Mouse (Mus musculus): ENCODE results near the gene Zfp523.

Gene Zfp523

DNA sequence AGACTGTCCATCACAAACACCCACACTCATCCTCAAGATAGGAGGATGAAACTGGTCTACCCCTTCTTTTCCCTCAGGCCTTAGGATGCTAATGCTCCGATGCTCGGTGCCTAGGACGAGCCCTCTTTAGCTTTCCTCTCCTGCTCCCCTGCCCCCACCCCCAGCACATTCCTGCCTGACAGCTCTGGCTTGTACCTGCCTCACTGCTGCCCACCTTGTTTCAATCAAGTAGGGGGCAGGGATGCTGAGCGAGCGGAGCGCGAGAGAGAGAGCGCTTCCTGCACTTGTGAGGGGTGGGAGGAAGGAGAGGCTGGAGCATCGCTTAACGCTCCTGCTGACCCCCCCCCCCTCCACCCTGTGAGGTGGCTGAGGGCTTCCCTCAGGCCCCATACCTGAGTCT lies 16.6 kb upstream of the Zfp523 start:
- no peak for DNase-seq (ENCODE audit: low read depth, low spot score)

DNA sequence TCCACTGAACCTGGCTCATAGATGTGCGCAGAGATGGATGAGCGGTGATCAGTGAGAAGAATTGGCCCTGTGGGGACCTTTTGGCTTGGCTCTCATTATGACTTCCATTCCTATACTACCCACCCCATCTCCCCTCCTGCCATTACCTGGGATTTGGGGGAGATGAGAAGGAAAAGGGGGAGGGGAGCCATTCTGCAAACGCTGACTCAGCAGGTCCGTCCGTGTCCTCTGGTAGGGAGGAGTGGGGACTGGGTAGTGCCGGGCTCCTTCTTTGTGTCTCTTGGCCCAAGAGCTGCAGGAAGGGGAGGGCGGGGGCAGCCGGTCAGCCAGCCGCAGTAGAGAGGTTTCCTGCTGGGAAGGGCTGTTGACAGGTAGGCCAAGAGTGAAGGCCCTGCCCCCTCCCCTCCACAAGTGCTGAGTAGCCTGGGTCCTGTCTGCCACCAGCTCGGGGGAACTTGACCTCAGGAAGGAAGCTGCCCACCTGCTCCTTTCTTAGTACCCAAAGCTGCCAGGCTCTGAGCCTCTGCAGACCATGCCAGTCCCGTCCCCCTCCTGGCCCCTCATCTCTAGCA lies 15.5 kb upstream of the Zfp523 start:
- DNase-seq (ENCODE audit: low read depth, low spot score) = no peak

DNA sequence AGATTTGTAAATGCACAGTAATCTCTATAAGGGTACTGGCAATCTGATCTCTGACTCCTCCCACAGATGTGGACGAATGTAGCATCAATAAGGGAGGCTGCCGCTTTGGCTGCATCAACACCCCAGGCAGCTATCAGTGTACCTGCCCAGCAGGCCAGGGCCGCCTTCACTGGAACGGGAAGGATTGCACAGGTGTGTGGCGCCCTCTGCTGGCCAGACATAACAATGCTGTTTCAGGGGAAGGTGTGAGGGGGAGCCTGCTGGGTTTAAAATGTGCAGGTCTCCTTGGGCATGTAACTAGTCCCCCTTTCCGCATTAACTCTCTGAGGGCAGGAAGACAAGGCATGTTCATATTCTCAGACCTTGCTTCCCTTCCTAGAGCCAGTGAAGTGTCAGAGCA lies 13.3 kb upstream of the Zfp523 start:
- no peak for DNase-seq (ENCODE audit: low read depth, low spot score)

DNA sequence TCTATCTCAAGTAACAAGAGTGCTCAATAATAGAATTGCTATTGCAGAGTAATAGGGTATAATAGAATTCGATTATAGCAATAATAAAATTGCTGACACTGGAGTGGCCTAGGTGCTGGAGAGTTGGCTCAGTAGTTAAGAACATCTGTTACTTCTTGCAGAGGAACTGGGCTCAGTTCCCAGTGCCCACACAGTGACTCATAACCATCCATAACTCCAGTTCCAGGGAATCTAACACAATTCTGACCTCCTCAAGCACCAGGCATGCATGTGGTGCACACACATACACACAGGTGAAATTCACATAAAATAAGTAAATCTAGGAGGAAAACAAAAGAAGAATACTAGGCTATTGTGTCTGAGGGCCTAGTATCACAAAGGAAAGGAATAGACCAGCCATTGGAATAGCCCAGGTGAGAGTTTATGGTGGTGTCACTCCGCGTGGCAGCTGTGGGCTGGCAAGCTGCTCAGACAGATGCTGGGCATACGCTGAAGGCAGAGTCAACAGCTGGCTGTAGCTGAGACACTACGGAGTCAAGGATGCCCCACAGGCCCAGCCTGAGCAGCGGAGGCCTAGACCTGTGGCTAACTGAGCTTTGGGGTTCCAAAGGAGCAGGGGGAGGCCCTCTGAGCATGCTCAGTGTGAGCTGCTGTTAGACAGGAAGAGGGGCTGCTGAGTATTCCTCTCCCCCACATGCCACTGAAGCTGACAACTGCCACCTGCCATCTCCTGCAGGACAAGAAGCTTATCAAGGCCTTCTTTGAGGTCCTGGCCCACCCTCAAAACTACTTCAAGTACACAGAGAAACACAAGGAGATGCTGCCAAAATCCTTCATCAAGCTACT lies 6.2 kb upstream of the Zfp523 start:
- peak; percentile 53 for DNase-seq (ENCODE audit: low read depth, low spot score)

DNA sequence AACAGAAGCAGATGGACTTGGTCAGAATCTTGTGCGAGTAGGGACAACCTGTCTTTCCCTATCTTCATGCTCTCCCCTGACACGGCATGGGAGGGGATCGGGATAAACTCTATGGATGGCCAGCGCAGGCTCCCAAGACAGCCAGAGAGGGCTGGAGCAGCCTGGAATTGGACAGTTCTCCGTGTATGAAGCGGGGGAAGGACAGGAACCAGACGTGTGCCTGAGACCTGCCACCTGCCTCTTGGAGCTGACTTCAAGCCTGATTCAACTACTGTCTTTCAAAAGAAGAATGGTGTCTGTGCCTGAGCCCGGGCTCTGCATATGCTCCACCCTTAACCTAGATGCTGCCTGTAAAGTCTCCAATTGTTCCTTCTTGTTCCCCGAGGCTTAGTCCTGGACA lies 4.2 kb upstream of the Zfp523 start:
- DNase-seq (ENCODE audit: low read depth, low spot score) = no peak

DNA sequence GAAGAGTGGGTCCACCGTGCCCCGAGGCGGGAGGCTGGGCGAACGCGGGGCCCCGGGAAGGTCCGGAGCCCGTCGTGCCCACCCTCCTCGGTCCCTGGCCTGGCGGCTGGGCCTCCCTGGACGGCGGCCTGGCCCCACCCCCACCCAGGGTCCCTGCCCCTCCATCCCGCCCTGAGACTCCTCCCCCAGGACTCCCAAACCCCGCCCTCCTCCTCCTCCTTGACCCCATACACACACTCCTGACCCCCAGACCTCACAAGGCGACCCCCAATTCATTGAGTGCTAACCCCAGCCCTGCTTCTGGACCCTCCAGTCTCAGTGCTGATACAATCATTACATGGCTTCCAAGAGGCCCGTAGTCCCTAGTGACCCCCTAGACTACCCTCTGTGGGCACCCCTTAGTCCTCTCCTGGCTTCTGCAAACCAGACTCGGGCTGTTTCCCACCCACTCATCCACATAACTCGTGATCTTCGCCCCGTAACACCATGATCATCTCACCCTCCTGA lies 664 bp downstream of the Zfp523 start:
- DNase-seq (ENCODE audit: low read depth, low spot score) = no peak

DNA sequence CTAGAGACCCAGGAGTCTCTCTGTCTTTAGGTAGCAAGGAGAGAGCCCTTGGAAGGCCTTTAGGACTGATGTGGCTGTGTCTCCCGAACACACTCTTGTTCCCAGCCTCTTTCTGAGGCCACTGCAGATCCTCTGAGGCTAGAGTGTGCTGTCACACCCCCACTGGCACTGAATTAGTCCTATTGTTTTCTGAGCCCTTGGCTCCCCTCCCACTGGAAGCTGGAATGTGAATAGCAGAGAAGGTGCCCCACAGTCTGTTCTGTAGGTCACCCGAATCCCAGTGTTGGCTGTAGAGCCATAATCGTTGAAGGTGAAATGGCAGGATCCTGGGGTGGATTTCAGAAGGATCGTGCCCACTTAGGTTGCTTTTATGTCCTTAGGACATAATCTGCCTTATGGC lies 3.4 kb downstream of the Zfp523 start:
- no peak for DNase-seq (ENCODE audit: low read depth, low spot score)

DNA sequence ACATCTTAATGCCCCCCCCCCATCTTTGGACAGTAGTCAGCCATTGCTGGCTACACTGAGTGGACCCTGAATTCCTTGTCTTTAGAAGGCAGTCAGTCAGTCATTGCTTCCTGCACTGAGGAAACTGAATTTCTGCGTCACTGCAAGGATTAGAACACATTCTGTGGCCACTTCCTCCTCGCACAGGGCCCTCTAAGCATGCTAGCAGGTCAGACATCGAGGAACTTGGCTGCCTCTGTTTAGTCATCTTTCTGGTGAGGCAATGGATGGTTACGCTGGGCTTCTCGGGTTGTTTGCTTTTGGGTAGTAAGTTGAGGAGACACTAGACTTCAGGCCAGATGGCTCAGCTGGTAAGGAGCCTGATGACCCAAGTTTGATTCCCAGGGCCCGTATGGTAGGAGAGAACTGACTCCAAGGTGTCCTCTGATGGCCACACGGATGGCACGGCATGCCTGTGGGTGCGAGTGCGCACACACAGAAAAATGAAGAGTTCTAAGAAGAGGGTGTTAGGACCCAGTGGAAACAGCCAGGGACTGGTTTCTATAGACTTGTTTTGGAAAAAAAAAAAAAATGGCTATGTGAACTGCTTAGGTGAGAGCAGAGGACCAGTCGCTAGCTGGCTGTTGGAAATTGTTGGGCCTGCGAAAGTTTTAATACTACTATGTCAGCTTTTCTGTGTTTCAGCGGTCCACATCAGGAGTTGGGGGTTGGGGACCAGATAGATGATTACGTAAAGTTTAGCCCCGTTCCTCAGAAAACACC lies 4.0 kb downstream of the Zfp523 start:
- DNase-seq (ENCODE audit: low read depth, low spot score) = no peak

DNA sequence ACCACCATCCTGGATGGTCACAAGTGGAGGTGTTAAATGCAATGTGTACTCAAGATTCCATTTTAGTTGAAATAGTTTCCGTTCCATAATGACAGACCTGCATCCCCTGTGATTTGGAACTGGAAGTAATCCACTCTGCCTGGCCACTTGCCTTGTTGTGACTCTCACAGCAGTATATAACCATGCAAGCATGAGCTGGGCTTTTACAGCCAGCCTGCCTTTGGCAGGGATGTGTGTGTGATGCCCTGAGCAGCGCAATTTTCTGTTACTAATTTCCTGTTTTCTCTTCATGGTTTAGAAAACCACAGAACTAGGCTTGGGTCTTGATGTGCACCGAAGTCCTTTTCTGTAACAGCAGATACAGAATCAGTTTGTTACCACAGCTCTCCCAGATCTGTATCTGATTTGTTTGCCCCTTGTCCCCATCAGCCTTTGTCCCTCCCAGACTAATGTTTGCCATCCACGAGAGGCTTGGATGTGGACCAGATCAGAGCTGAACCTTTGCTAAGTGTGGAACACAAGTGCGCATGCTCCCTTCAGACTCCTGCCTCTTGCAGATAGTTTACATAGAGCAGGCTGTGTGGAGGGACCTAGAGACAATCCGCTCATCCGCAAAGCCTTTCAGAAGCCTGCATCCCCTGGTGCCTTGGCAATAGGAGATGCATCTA lies 8.2 kb downstream of the Zfp523 start:
- DNase-seq (ENCODE audit: low read depth, low spot score) = no peak

DNA sequence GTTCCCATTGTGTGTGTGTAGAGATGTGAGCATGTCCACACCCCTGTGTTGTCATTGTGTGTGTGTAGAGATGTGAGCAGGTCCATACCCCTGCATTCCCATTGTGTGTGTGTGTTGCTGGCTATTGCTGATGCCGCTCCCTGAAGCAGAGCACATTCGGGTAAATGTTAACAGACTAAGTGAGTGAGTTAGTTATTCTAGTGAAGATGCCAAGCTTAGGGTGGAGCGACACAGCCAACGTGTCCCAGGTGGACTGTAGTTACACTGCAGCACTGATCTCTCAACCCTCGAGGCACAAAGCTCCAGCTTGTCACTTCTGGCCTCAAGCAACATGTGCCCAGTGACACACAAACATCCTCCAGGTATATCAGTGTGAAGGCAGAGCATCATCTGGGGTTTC lies 11.4 kb downstream of the Zfp523 start:
- DNase-seq (ENCODE audit: low read depth, low spot score) = no peak

DNA sequence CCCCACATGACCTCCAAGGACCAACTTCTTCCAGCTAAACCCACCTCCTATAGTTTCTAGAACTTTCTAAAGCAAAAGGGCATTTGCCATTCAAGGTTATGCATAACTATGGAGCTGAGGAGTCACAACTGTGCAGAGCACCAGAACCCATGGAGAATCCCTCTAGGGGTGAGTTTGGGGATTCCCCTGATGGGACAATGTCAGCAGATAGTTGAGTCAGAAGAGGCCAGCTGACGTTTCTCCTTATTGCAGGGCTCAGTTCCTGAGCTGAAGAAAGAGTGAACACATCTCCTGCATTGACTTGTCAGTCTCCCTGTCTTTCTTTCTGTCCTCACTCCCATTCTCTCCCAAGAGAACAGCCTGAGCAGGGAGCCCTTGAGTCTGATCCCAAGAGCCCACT lies 15.8 kb downstream of the Zfp523 start:
- DNase-seq (ENCODE audit: low read depth, low spot score) = no peak

DNA sequence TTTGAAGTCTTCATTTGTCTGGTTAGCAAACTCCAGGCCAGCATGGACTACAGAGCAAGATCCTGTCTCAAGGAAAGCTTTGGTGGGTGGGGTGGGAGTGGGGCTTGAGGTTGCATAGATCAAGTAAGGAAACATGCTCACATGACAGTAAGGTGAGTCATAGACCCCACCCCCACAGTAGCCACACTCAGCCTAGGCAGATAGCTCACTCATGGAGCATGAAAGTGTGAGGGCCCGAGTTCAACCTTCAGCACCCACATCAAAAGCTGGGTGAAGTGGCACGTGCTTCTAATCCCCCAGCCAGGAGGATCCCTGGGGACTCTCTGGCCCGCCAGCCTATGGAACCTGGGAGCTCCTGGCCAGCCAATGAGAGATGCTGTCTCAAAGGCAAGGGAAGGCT lies 16.6 kb downstream of the Zfp523 start:
- DNase-seq (ENCODE audit: low read depth, low spot score) = no peak

DNA sequence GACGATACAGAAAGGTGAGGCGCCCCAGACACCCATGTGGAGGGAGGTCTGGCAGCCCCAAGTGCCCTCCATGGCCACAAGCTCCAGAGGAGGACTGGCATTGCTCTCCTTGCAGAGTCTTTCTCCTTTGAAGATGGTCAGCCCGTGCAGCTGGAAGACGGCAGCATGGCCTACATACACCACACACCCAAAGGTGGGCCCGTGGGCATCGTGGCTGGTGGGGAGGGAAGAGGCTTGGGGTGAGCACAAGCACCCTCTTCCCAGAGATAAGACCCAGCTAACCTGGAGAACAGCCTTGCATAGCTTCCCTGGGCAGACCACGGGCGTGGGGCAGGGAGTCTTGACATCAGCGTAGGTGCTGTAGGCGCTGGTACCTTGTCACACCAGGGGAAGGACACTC lies 18.1 kb downstream of the Zfp523 start:
- DNase-seq (ENCODE audit: low read depth, low spot score) = no peak

DNA sequence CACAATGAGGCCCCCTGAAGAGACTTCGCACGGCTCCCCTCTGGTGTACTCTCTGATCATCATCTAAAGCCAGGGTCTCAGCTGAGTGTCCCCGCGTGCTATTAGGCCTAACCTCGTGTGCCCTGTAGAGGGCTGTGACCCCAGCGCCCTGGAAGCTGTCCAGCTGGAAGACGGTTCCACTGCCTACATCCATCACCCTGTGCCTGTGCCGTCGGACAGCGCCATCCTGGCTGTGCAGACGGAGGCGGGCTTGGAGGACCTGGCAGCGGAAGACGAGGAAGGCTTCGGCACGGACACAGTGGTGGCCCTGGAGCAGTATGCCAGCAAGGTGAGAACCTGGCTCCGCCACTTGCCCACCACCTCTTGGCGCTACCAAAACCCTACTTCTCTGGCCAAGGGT lies 20.7 kb downstream of the Zfp523 start:
- DNase-seq (ENCODE audit: low read depth, low spot score) = no peak

DNA sequence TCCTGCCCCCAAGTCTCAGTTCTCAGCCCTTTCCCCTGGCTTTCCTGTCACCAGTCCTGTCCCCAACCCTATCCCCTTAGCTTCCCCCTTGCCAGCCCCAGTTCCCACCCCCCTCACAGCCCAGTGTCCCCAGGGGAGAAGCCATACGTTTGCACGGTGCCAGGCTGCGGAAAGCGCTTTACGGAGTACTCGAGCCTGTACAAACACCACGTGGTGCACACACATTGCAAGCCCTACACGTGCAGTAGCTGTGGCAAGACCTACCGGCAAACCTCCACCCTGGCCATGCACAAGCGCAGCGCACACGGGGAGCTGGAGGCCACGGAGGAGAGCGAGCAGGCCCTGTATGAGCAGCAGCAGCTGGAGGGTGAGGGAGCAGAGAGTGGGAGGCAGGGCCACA lies 25.1 kb downstream of the Zfp523 start:
- no peak for DNase-seq (ENCODE audit: low read depth, low spot score)

DNA sequence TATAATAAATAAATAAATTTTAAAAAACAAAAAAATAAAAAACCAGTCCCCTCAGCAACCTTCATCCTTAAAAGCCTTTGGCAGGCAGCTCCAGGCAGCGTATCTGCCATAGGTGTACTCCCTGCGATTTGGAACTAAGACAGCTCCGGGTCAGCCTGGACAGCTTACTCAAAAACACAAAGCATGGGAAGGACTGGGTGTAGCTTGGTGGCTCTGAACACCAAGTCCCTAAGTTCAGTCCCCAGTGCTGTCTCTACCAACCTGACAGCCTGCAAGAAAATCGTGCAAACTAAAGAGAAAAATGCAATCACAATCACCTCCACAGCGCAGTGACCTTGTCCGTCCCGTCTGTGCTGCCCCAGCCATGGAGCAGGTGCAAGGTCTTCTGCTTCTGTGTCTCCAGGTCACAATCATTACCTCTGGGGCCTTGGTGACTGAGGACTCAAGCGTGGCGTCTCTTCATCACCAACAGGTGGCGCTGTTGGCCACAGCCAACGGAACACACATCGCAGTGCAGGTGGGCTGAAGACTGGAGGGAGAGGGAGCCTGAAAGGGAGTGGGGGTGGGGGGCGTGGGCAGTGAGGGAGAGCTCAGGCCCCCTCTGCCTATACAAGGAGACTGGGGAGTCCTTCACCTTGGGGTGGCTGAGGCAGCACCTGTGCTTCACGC lies 27.3 kb downstream of the Zfp523 start:
- peak; percentile 27 for DNase-seq (ENCODE audit: low read depth, low spot score)

DNA sequence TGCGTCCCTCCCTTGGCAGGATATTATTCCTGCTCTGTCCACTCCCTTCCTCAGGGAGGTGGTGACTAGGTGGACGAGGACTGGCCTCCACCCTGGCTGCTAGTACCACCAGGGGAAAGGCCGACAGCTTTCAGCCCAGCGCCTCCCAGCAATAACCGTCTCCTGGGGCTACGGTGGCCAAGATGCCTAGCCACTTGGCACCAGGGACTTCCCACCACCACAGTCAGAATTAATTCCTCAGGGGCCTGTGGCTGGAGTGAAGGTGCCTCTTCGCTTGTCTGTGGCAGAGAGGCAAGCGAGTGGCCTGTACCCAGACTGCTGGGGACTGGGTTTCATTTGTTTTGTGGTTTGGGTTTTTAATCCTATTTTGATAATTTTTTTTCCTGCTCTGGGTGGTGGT lies 28.5 kb downstream of the Zfp523 start:
- DNase-seq (ENCODE audit: low read depth, low spot score) = no peak

DNA sequence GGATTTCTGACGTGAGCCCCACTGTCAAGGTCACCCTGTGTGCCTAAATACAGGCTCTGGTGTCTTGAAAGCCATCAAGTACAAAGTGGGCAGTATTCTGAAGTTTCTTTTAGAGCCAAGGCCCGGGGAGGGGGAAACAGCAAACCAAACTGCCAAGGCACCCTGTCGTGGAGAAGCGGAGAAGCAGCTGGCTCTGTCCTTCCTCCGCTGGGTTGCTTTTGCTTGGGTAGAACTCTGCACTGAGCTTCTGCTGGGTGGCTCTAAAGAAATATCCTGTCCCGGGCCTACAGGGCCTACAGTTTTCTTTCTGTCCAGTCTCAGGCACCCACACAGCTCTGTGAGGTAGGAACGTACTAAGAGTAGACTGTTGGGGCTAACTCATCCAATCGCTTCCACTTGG lies 30.2 kb downstream of the Zfp523 start:
- no peak for DNase-seq (ENCODE audit: low read depth, low spot score)

DNA sequence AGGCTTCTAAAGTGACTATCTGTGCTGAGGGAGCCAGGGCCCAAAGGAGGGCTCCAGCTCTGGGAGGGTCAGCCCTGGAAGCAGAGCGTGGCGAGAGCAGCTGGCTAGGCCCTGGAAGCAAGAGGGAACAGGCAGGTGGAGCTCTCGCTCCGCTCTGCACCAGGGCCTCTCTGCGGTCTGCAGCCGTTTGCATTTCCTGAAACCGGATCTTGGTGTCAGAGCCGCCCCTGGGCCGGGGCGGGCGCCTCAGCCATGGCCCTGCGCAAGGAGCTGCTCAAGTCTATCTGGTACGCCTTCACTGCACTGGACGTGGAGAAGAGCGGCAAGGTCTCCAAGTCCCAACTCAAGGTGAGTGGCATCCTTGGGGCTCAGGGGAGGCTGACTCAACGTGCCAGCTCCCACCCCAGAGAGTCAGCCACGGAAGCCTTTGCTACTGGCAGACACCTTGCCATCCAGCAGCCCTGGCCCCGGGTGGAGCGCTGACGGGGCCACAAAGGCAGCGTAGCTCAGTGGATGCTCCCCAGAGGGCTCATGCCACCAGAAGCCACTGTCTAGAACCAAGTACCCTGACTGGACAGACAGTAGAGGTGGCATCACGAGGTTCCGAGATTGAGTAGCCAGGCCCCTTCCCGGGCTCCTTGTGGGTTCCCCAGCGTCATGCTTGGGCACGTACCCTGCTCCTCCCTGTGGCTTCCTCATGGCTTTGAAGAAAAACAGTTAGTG lies 30.8 kb downstream of the Zfp523 start, which contains the start of gene Def6:
TSS of gene Def6 (plus strand) at position 188 of the 723 bp plus-strand sequence.
- DNase-seq (ENCODE audit: low read depth, low spot score) = no peak

DNA sequence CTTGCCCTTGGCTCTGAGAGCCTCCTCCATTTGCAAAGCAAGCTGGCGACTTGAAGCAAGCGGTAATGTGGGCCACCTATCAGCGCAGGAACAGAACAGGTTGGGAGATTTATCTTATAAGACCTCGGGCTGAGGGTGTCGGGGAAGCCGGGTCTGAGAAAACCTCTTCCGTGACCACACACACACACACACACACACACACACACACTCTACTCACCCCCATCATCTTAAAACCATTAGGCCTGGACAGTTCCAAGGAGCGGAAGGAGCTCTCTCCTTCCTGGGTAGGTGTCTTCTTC lies 31.3 kb downstream of the Zfp523 start:
- no peak for DNase-seq (ENCODE audit: low read depth, low spot score)
